Mouse (Mus musculus): ENCODE data around the gene Prg2. TPM values are rescaled to one million over a fixed set of nuclear protein-coding genes. Genes with fewer than 3 reads are reported as not detected.

Gene Prg2
- polyA plus RNA-seq (2014; fragmentation: Nextera tagmentation; extraction: Ambion mirVana): 0.47 and 0.48 TPM in 2 replicates

GRCm38 (mm10) chr2:84980188-84980587 lies at the start of gene Prg2:
Gene Prg2, plus strand, starts transcription at chr2:84980461.
- H3K4me3 ChIP-seq (ENCODE audit: low read depth, low read length): no peak within 1 kb of the TSS
- no peak within 1 kb of the TSS for H3K9ac ChIP-seq (ENCODE audit: low read length)
- no peaks in the 10 kb centered on the region for H3K27me3 ChIP-seq (ENCODE audit: control insufficient read depth, insufficient read depth, low read length)
- no peaks in the 10 kb centered on the region for H3K4me1 ChIP-seq (ENCODE audit: control insufficient read depth, insufficient read depth, low read length)
- no peak within 1 kb of the TSS for H3K27ac ChIP-seq (replicated peaks; ENCODE audit: low read depth, low read length)
- H3K4me2 ChIP-seq (ENCODE audit: low read depth, severe bottlenecking): no peak within 1 kb of the TSS
- ATAC-seq (ENCODE audit: insufficient number of reproducible peaks, low FRiP score, low TSS enrichment, low read depth) (no peak), DNase-seq (ENCODE audit: low spot score) (no peak)
- H3K36me3 ChIP-seq (ENCODE audit: control insufficient read depth, insufficient read depth, low read length): no peaks in the 10 kb centered on the region
- 64% methylated on average over 1 of the region's 1 CpGs for WGBS
- H3K9me3 ChIP-seq (ENCODE audit: control insufficient read depth, low read length): no peaks in the 10 kb centered on the region

DNA sequence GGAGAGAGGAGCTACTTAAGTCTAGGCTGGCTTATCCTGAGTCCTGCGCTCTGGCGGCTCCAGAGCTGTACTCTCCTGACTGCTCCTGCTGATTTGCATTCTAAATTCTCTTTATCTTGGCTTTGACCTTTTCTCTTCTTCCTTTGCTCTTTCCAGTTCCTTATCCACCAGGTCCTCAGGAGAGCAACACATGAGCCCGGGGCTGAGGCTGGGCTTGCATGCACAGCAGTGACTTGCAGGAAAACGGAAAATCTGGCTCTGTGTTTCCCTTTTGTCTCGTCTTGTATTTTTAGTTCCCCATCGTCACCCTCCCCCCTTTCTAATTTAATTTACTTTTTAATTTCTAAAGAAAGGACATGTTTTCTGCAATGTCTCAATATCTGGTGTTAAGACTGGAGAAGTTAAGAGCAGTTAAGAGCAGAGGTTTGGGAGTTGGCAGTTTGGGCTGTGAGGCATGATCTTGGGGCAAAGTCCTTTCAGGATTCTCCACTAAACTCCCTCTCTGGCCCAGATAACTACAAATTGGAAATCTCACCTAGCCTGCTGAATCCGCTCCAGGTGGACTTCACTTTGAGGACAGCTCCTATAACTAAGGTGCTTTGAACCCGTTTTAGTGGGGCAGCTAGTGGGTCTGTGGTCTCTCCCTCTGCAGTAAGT lies 46.1 kb upstream of the Prg2 start:
- Histone ChIP-seq H3K27ac (replicated peaks; ENCODE audit: low read depth, low read length) (no peak overlapping the region), H3K4me1 (ENCODE audit: control insufficient read depth, insufficient read depth, low read length) (peaks cover 7% of the 10 kb centered on the region; the same call in 1 of the 2 replicates), H3K4me3 (ENCODE audit: low read depth, low read length) (no peak overlapping the region), H3K9ac (ENCODE audit: low read length) (no peak overlapping the region), H3K27me3 (ENCODE audit: control insufficient read depth, insufficient read depth, low read length) (no peaks in the 10 kb centered on the region), H3K4me2 (ENCODE audit: low read depth, severe bottlenecking) (no peak overlapping the region), H3K9me3 (ENCODE audit: control insufficient read depth, low read length) (no peaks in the 10 kb centered on the region), H3K36me3 (ENCODE audit: control insufficient read depth, insufficient read depth, low read length) (no peaks in the 10 kb centered on the region; the same call in 1 of the 2 replicates)
- whole genome bisulfite sequencing: 80% methylated on average over 8 of the region's 8 CpGs
- ATAC-seq (ENCODE audit: insufficient number of reproducible peaks, low FRiP score, low TSS enrichment, low read depth) (no peak), DNase-seq (ENCODE audit: low spot score) (no peak)

- Histone ChIP-seq H3K27me3 (ENCODE audit: control insufficient read depth, insufficient read depth, low read length) (no peaks in the 10 kb centered on the region), H3K36me3 (ENCODE audit: control insufficient read depth, insufficient read depth, low read length) (no peaks in the 10 kb centered on the region; the same call in 1 of the 2 replicates), H3K9ac (ENCODE audit: low read length) (no peak overlapping the region), H3K4me1 (ENCODE audit: control insufficient read depth, insufficient read depth, low read length) (peaks cover 7% of the 10 kb centered on the region; the same call in 1 of the 2 replicates), H3K9me3 (ENCODE audit: control insufficient read depth, low read length) (no peaks in the 10 kb centered on the region), H3K4me3 (ENCODE audit: low read depth, low read length) (no peak overlapping the region), H3K4me2 (ENCODE audit: low read depth, severe bottlenecking) (no peak overlapping the region), H3K27ac (replicated peaks; ENCODE audit: low read depth, low read length) (no peak overlapping the region)
- 67% methylated on average over 4 of the region's 4 CpGs for WGBS
- ATAC-seq (ENCODE audit: insufficient number of reproducible peaks, low FRiP score, low TSS enrichment, low read depth): no peak
- no peak for DNase-seq (ENCODE audit: low spot score)
Observed at GRCm38 (mm10) chr2:84934649-84935007, 45.6 kb upstream of the Prg2 start.

DNA sequence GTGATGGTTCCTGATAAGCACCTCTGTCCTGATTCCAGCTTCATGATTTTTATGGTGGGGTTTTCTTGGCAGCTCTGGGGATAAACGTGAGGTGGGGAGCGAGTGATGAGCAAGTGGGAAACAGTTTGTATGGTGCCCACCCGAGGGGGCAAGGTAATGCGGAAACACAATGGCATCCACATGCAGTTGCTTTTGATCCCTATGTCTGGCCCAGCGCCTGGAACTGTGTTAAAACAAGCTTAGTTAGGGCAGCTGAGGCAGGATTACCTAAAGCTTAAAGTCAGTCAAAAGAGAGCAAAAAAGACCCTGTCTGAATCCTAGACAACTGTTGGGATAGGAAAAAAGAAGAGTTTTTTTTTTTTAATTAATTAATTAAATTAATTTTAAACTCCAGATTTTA lies 45.2 kb upstream of the Prg2 start:
- Histone ChIP-seq H3K4me3 (ENCODE audit: low read depth, low read length) (no peak overlapping the region), H3K4me1 (ENCODE audit: control insufficient read depth, insufficient read depth, low read length) (peaks cover 7% of the 10 kb centered on the region; the same call in 1 of the 2 replicates), H3K27me3 (ENCODE audit: control insufficient read depth, insufficient read depth, low read length) (no peaks in the 10 kb centered on the region), H3K4me2 (ENCODE audit: low read depth, severe bottlenecking) (no peak overlapping the region), H3K36me3 (ENCODE audit: control insufficient read depth, insufficient read depth, low read length) (no peaks in the 10 kb centered on the region; the same call in 1 of the 2 replicates), H3K9me3 (ENCODE audit: control insufficient read depth, low read length) (no peaks in the 10 kb centered on the region), H3K9ac (ENCODE audit: low read length) (no peak overlapping the region), H3K27ac (replicated peaks; ENCODE audit: low read depth, low read length) (no peak overlapping the region)
- ATAC-seq (ENCODE audit: insufficient number of reproducible peaks, low FRiP score, low TSS enrichment, low read depth) (no peak), DNase-seq (ENCODE audit: low spot score) (no peak)
- 80% methylated on average over 5 of the region's 5 CpGs for WGBS

DNA sequence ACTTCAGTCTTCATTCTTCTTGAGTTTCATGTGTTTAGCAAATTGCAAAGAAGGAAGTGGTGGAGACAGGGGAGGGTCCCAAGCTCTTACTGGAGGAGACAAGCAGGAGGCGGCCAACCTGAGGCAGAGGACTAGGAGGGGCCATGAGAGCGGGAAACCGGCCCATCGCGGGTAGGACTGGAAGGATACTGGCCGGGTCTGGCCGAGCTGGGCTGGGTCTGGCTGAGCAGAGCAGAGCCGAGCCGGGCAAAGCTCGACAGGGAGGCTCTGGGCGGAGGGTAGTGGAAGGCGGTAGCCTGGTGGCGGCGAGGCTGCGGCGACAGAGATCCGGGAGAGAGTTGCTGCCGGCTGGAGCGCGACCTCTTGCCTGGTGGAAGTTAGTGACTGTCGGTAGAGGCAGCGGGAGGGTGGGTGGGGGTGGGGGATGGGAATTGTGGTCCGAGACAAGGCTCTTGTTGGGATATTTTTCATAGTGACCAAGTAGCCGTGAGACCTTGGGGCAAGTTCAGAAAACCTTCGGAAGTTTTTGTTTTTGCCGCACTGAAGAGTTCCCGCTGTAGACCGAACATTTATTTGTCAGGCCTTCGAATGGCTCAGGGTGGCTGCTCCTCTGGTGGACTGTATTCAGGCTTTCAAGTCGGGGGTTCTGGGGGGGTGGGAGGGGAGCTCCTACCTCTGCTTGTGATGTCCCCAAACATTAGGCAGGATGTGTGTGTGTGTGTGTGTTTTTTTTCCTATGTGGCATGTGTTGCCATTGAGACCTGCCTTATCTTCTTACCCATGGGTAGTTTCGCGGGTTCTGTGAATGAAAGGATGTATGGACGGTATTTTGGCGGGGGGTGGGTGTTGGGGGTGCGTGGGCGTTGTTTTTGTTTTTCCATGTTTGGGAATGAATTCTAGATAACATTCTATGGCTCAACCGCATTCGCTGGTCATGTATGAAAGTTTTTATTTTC lies 43.5 kb upstream of the Prg2 start, which contains the start of gene Slc43a3:
Gene Slc43a3 (plus strand): TSS at position 106 of the 956 bp plus-strand sequence.
- Histone ChIP-seq H3K9me3 (ENCODE audit: control insufficient read depth, low read length) (no peaks in the 10 kb centered on the region), H3K4me3 (ENCODE audit: low read depth, low read length) (peak within 1 kb of the TSS; percentile 41), H3K4me1 (ENCODE audit: control insufficient read depth, insufficient read depth, low read length) (peaks cover 7% of the 10 kb centered on the region; the same call in 1 of the 2 replicates), H3K36me3 (ENCODE audit: control insufficient read depth, insufficient read depth, low read length) (no peaks in the 10 kb centered on the region; the same call in 1 of the 2 replicates), H3K27me3 (ENCODE audit: control insufficient read depth, insufficient read depth, low read length) (no peaks in the 10 kb centered on the region), H3K9ac (ENCODE audit: low read length) (peak within 1 kb of the TSS; percentile 73), H3K4me2 (ENCODE audit: low read depth, severe bottlenecking) (peak within 1 kb of the TSS; percentile 46), H3K27ac (replicated peaks; ENCODE audit: low read depth, low read length) (0 out of 2 replicates have a peak within 1 kb of the TSS, but pooled peaks have one; percentile 39)
- 21% methylated on average over 38 of the region's 38 CpGs for WGBS
- peak; percentile 88 for ATAC-seq (ENCODE audit: insufficient number of reproducible peaks, low FRiP score, low TSS enrichment, low read depth)
- DNase-seq (ENCODE audit: low spot score): peak; percentile 83

DNA sequence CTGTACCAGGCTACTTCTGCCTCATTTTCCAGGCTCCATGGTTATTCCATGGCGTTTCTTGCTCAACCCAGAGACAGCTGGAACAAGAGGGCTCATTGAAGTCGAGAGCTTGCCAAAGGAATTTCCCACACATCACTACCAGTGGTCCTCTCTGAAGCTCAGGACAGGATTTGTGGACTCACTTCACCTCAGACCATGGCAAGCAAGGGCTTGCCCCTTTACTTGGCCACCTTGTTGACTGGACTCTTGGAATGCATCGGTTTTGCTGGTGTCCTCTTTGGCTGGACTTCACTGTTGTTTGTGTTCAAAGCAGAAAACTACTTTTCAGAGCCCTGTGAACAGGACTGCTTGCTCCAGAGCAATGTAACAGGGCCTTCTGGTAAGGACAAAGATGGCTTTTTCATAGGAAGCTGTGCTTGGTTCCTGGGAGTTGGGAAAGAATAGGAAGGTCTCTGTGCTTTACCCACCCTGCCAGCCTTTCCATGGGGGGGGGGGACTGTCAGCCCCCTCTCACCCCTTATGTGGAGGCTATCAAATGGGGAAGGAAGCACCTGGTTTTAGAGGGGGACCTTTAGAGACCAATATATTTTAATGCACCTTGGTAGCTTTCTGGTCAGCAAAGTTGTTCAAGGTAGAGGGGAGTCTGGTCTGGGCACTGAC lies 42.6 kb upstream of the Prg2 start:
- WGBS: 83% methylated on average over 3 of the region's 3 CpGs
- peak overlapping the region; percentile 46 for H3K4me2 ChIP-seq (ENCODE audit: low read depth, severe bottlenecking)
- H3K36me3 ChIP-seq (ENCODE audit: control insufficient read depth, insufficient read depth, low read length): no peaks in the 10 kb centered on the region; the same call in 1 of the 2 replicates
- ATAC-seq (ENCODE audit: insufficient number of reproducible peaks, low FRiP score, low TSS enrichment, low read depth): no peak
- peak overlapping the region; percentile 41 for H3K4me3 ChIP-seq (ENCODE audit: low read depth, low read length)
- no peak overlapping the region for H3K9ac ChIP-seq (ENCODE audit: low read length)
- peak; percentile 25 for DNase-seq (ENCODE audit: low spot score)
- H3K27ac ChIP-seq (replicated peaks; ENCODE audit: low read depth, low read length): no peak overlapping the region
- H3K4me1 ChIP-seq (ENCODE audit: control insufficient read depth, insufficient read depth, low read length): peaks cover 7% of the 10 kb centered on the region; the same call in 1 of the 2 replicates
- no peaks in the 10 kb centered on the region for H3K9me3 ChIP-seq (ENCODE audit: control insufficient read depth, low read length)
- no peaks in the 10 kb centered on the region for H3K27me3 ChIP-seq (ENCODE audit: control insufficient read depth, insufficient read depth, low read length)

DNA sequence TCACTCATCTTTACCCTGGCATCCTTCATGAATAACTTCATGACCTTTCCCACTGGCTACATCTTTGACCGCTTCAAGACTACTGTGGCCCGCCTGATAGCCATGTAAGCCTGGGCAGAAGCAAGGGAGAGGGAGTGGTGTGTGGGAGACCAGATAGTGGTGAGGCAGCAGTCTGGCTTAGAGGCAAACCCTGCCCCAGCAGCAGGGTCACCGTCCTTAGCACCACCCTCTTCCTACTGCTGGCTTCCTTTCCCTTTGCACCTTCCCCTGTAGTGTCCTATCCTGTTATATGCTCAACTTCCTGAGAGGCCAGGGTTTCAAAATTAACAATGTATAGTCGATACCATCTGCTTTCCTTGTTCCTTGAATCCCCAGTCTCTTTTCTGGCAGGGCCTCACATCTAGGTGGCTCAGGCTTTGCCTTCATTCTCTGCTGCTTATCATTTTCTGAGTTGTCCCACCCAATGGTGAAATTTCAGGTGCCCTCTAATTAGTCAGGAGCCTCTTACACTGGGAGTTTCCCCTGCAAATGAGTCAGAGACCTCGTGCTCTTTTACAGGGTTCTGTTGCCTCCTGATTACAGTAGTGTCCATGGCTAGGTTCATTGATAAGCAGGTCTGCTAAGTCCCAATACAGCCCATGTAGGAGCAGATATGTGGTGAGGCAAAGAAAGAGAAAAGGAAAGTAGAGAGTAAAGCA lies 41.9 kb upstream of the Prg2 start:
- DNase-seq (ENCODE audit: low spot score) (no peak), ATAC-seq (ENCODE audit: insufficient number of reproducible peaks, low FRiP score, low TSS enrichment, low read depth) (no peak)
- H3K36me3 ChIP-seq (ENCODE audit: control insufficient read depth, insufficient read depth, low read length): no peaks in the 10 kb centered on the region; the same call in 1 of the 2 replicates
- H3K4me1 ChIP-seq (ENCODE audit: control insufficient read depth, insufficient read depth, low read length): peaks cover 7% of the 10 kb centered on the region; the same call in 1 of the 2 replicates
- peak overlapping the region; percentile 46; the same call in 1 of the 2 replicates for H3K4me2 ChIP-seq (ENCODE audit: low read depth, severe bottlenecking)
- no peak overlapping the region for H3K4me3 ChIP-seq (ENCODE audit: low read depth, low read length)
- no peak overlapping the region for H3K27ac ChIP-seq (replicated peaks; ENCODE audit: low read depth, low read length)
- H3K9me3 ChIP-seq (ENCODE audit: control insufficient read depth, low read length): no peaks in the 10 kb centered on the region
- WGBS: 79% methylated on average over 5 of the region's 5 CpGs
- no peak overlapping the region for H3K9ac ChIP-seq (ENCODE audit: low read length)
- no peaks in the 10 kb centered on the region for H3K27me3 ChIP-seq (ENCODE audit: control insufficient read depth, insufficient read depth, low read length)

Data from limb, embryonic 11.5 days (tissue).